Mouse (Mus musculus) ES-Bruce4 (cell line): Measurements from ENCODE around the gene Rps6kl1. TPM values are rescaled to one million over a fixed set of nuclear protein-coding genes. Genes with fewer than 3 reads are reported as not detected.

ENCODE experiments used
- H3K27ac ChIP-seq: 2 replicates; pipeline ENCODE4 v1.5.1; 2012; ENCODE audit warnings: low read length, inconsistent platforms; ENCODE audit not compliant: insufficient read depth
- H3K27me3 ChIP-seq: 2 replicates; pipeline ENCODE4 v1.6.1; 2012; ENCODE audit warnings: mild to moderate bottlenecking, low read length, inconsistent platforms; ENCODE audit not compliant: control insufficient read depth, poor library complexity, insufficient read depth, severe bottlenecking
- H3K36me3 ChIP-seq: 2 replicates; pipeline ENCODE4 v1.6.1; 2012; ENCODE audit warnings: inconsistent platforms, mild to moderate bottlenecking, low read length, moderate library complexity; ENCODE audit not compliant: control insufficient read depth, poor library complexity, insufficient read depth, severe bottlenecking
- H3K4me1 ChIP-seq: one replicate; pipeline ENCODE4 v1.8.1; 2011; ENCODE audit warnings: low read length; ENCODE audit not compliant: control insufficient read depth, insufficient read depth
- H3K4me3 ChIP-seq: 2 replicates; pipeline ENCODE4 v1.5.1; 2011; ENCODE audit warnings: low read depth, mild to moderate bottlenecking, low read length
- H3K9ac ChIP-seq: 2 replicates; pipeline ENCODE4 v1.6.1; 2012; ENCODE audit warnings: low read depth, mild to moderate bottlenecking, inconsistent platforms; ENCODE audit not compliant: poor library complexity, severe bottlenecking
- H3K9me3 ChIP-seq: replicated peaks from 2 replicates; pipeline ENCODE4 v1.6.1; 2012; ENCODE audit warnings: mild to moderate bottlenecking, low read length, inconsistent platforms; ENCODE audit not compliant: control insufficient read depth, poor library complexity, insufficient read depth, severe bottlenecking
- CTCF ChIP-seq: IDR thresholded peaks from one replicate; pipeline ENCODE4 v1.8.1; 2011; ENCODE audit warnings: low read depth, low read length
- EP300 ChIP-seq: IDR thresholded peaks from 2 replicates; pipeline ENCODE4 v1.6.1; 2011; ENCODE audit warnings: low read depth, low read length; ENCODE audit not compliant: insufficient read depth
- POLR2A ChIP-seq: IDR thresholded peaks from one replicate; pipeline ENCODE4 v1.8.1; 2011; ENCODE audit warnings: low read length; ENCODE audit not compliant: insufficient read depth
- polyA plus RNA-seq: library from polyadenylated mRNA; stranded (reverse); fragments of >200 nt; gene quantifications from 2 replicates; pipeline ENCODE4 v1.2.4, GENCODE M21; 2011; ENCODE audit warnings: low read depth; ENCODE audit not compliant: missing spikeins, insufficient read depth, insufficient read length

Rps6kl1 gene
- polyA plus RNA-seq, 1 experiment, result 3.0 TPM

- no peaks in the 10 kb centered on the region for H3K4me1 ChIP-seq
- H3K9ac ChIP-seq, result no peak overlapping the region
- no peak overlapping the region for H3K4me3 ChIP-seq
- H3K36me3 ChIP-seq, result no peaks in the 10 kb centered on the region
- no peak overlapping the region for H3K27ac ChIP-seq
- no peak for TF ChIP-seq POLR2A
- TF ChIP-seq CTCF, result peak; percentile 62
- H3K27me3 ChIP-seq, result no peaks in the 10 kb centered on the region
- H3K9me3 ChIP-seq, result no peaks in the 10 kb centered on the region
Measured at GRCm38 (mm10) chr12:85092214-85092613, 58.9 kb downstream of the Rps6kl1 start.

GRCm38 (mm10) chr12:85091190-85091589, 59.9 kb downstream of the Rps6kl1 start:
- H3K27me3 ChIP-seq, result no peaks in the 10 kb centered on the region
- H3K36me3 ChIP-seq, result no peaks in the 10 kb centered on the region
- TF ChIP-seq POLR2A (no peak), EP300 (no peak), CTCF (no peak)
- H3K4me3 ChIP-seq, result no peak overlapping the region
- H3K27ac ChIP-seq, result no peak overlapping the region
- H3K4me1 ChIP-seq, result no peaks in the 10 kb centered on the region
- H3K9me3 ChIP-seq, result no peaks in the 10 kb centered on the region
- H3K9ac ChIP-seq, result no peak overlapping the region

GRCm38 (mm10) chr12:85087845-85088244, 63.2 kb downstream of the Rps6kl1 start:
- no peak overlapping the region for H3K4me3 ChIP-seq
- H3K36me3 ChIP-seq, result no peaks in the 10 kb centered on the region
- no peaks in the 10 kb centered on the region for H3K27me3 ChIP-seq
- no peak overlapping the region for H3K9ac ChIP-seq
- no peak for TF ChIP-seq POLR2A
- TF ChIP-seq CTCF, result no peak
- TF ChIP-seq EP300, result no peak
- no peaks in the 10 kb centered on the region for H3K4me1 ChIP-seq
- no peaks in the 10 kb centered on the region for H3K9me3 ChIP-seq
- H3K27ac ChIP-seq, result no peak overlapping the region

Other genes starting within 250 kb of the Rps6kl1 start
- gene Fcf1, start 180.4 kb downstream of the Rps6kl1 start, polyA plus RNA-seq, result 173 and 179 TPM in 2 replicates
- 30.7 and 32.3 TPM in 2 replicates for gene Arel1, start 180.4 kb downstream of the Rps6kl1 start, polyA plus RNA-seq
- gene Ylpm1, start 154.9 kb downstream of the Rps6kl1 start, polyA plus RNA-seq, result 103 and 105 TPM in 2 replicates
- 0.62 and 0.73 TPM in 2 replicates for gene Prox2, start 40.5 kb downstream of the Rps6kl1 start, polyA plus RNA-seq
- gene Dlst, start 40.4 kb downstream of the Rps6kl1 start, polyA plus RNA-seq, result 139 and 147 TPM in 2 replicates
- gene Pgf, start 26.5 kb upstream of the Rps6kl1 start, polyA plus RNA-seq, result 5.5 and 5.8 TPM in 2 replicates
- 58.0 and 71.6 TPM in 2 replicates for gene Eif2b2, start 68.2 kb upstream of the Rps6kl1 start, polyA plus RNA-seq
- 13.1 and 15.7 TPM in 2 replicates for gene Mlh3, start 119.3 kb upstream of the Rps6kl1 start, polyA plus RNA-seq
- gene Acyp1, start 137.2 kb upstream of the Rps6kl1 start, polyA plus RNA-seq, result 47.1 and 53.7 TPM in 2 replicates
- gene Zc2hc1c, start 137.3 kb upstream of the Rps6kl1 start, polyA plus RNA-seq, result 0.84 and 0.88 TPM in 2 replicates
- 42.3 and 43.2 TPM in 2 replicates for gene Nek9, start 188.1 kb upstream of the Rps6kl1 start, polyA plus RNA-seq
- 174 and 184 TPM in 2 replicates for gene Tmed10, start 223.6 kb upstream of the Rps6kl1 start, polyA plus RNA-seq